Mouse (Mus musculus) limb, embryonic 11.5 days (tissue): Measurements from ENCODE around the gene Arhgef3. TPM values are rescaled to one million over a fixed set of nuclear protein-coding genes. Genes with fewer than 3 reads are reported as not detected.

Source experiments
- ATAC-seq: fragments of 200-750 bp; cut with Nextera tagmentation; 2 replicates; pipeline ENCODE4 v1.8.0; 2017; ENCODE audit warnings: low read depth; ENCODE audit not compliant: insufficient number of reproducible peaks, low FRiP score, low TSS enrichment
- DNase-seq: peaks from one replicate; pipeline ENCODE4 v3.0.0-alpha.2; 2015; ENCODE audit warnings: low spot score
- H3K27ac ChIP-seq: fragments of 300-500 bp; sonication (generic); replicated peaks from 2 replicates; pipeline ENCODE4 v1.5.1; 2014; ENCODE audit warnings: low read depth, mild to moderate bottlenecking, low read length
- H3K27me3 ChIP-seq: fragments of 300-500 bp; sonication (generic); 2 replicates; pipeline ENCODE4 v1.6.1; 2014; ENCODE audit warnings: mild to moderate bottlenecking, low read length, mixed read lengths; ENCODE audit not compliant: control insufficient read depth, insufficient read depth
- H3K36me3 ChIP-seq: fragments of 300-500 bp; sonication (generic); 2 replicates; pipeline ENCODE4 v1.6.1; 2014; ENCODE audit warnings: mild to moderate bottlenecking, low read length, moderate library complexity, mixed read lengths; ENCODE audit not compliant: control insufficient read depth, insufficient read depth
- H3K4me1 ChIP-seq: fragments of 300-500 bp; sonication (generic); 2 replicates; pipeline ENCODE4 v1.6.1; 2014; ENCODE audit warnings: low read length, mixed read lengths; ENCODE audit not compliant: control insufficient read depth, insufficient read depth
- H3K4me2 ChIP-seq: fragments of 300-500 bp; sonication (generic); 2 replicates; pipeline ENCODE4 v1.6.1; 2014; ENCODE audit warnings: low read depth, mild to moderate bottlenecking, moderate library complexity; ENCODE audit not compliant: severe bottlenecking
- H3K4me3 ChIP-seq: fragments of 300-500 bp; sonication (generic); 2 replicates; pipeline ENCODE4 v1.5.1; 2014; ENCODE audit warnings: low read depth, low read length
- H3K9ac ChIP-seq: fragments of 300-500 bp; sonication (generic); 2 replicates; pipeline ENCODE4 v1.6.1; 2014; ENCODE audit warnings: mild to moderate bottlenecking, low read length
- H3K9me3 ChIP-seq: fragments of 300-500 bp; sonication (generic); 2 replicates; pipeline ENCODE4 v1.6.1; 2016; ENCODE audit warnings: low read length; ENCODE audit not compliant: control insufficient read depth
- whole genome bisulfite sequencing: fragments of 180-500 bp; shearing (Covaris S2); extraction: QIAGEN DNeasy Blood & Tissue Kit; methylation state at CpG from one replicate; pipeline ENCODE4 v1.1.7; 2014; 5-methylcytosine and 5-hydroxymethylcytosine counted together
- polyA plus RNA-seq: library from polyadenylated mRNA; unstranded; fragments of >200 nt; fragmentation: Nextera tagmentation; extraction: Ambion mirVana; gene quantifications from 2 replicates; pipeline ENCODE4 v1.2.1, GENCODE M21; 2014

The Arhgef3 gene
- polyA plus RNA-seq, 1 experiment from 2014 or later, result 17.8 TPM

DNA sequence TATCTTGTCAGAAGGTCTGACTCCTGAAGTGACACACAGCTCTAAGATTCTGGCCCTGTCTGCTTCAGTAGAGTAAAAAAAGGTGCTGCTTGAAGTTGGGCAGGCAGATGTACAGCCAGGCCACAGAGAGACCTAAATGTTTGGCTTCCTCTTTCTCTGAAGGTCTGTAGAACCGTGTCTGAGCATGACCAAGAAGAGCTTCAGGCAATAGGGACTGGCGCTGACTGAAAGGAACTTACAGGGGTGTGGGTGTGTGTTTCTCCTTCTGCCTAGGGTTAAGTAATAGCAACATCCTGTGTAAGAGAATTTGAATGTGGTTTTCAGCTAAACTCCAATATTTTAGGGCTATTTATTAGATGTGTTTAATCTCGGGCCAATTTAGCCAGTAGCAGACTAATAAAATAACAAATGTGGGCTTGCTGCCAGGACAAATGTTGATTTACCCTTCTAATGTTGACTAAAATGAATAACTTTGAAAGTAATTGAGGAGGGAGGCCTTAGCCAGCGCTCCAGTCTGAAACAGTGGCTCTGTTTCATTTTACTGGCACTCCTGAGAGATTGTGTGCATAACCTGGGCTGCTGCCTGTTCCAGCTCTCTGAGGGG, 236.9 kb downstream of the Arhgef3 start:
- Histone ChIP-seq H3K36me3 (no peaks in the 10 kb centered on the region), H3K4me1 (peaks cover 18% of the 10 kb centered on the region; the same call in 1 of the 2 replicates), H3K9ac (no peak overlapping the region), H3K9me3 (no peaks in the 10 kb centered on the region), H3K4me3 (no peak overlapping the region), H3K27ac (peak overlapping the region; percentile 84), H3K4me2 (no peak overlapping the region; the same call in 1 of the 2 replicates), H3K27me3 (no peaks in the 10 kb centered on the region)
- DNase-seq (peak; percentile 31), ATAC-seq (peak; percentile 84)
- WGBS, result 45% methylated on average over 4 of the region's 4 CpGs

DNA sequence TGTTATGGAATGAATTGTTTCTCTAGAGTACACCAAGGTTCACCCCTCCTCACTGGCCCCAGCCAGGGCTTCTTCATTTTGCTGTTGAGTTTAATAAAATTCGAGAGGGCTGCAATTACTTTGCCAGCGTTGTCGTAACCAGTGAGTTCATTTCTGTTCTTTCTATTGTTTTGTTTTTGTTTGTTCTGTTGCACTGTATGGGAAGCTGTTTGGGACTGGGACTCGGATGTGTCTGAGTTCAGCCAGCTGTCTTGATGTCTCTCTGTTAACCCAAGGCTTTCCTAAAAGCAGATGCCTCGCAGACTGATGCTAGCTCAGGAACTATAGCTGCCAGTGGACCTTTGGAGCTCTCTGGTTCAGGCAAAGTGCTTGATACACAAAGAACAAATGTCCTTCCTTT, 237.8 kb downstream of the Arhgef3 start:
- Histone ChIP-seq H3K4me3 (no peak overlapping the region), H3K9me3 (no peaks in the 10 kb centered on the region), H3K4me1 (peaks cover 20% of the 10 kb centered on the region; the same call in 1 of the 2 replicates), H3K27ac (peak overlapping the region; percentile 82), H3K4me2 (no peak overlapping the region), H3K9ac (no peak overlapping the region), H3K36me3 (no peaks in the 10 kb centered on the region), H3K27me3 (no peaks in the 10 kb centered on the region)
- 69% methylated on average over 5 of the region's 5 CpGs for WGBS
- DNase-seq, result no peak
- no peak for ATAC-seq

DNA sequence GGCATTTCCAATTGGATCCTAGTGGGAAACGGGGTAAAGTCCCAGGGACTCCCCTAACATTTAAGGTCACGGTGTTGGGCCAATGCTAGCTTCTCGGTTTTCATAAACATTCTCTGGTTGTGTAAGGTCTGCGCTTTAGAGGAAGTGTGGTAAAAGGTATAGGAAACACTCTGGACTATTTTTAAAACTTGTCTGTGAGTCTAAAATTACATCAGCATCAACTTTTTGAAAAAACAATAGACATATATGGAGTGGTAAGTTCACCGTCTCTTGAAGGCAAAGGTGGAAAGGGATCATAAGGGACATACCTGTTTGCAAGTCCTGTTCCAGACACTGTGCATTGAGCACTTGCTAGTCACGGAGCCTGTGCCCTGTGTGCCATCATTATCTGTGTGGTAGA, 240.5 kb downstream of the Arhgef3 start:
- no peak overlapping the region for H3K4me3 ChIP-seq
- no peak overlapping the region for H3K27ac ChIP-seq
- ATAC-seq, result no peak
- no peak for DNase-seq
- whole genome bisulfite sequencing, result 81% methylated on average over 6 of the region's 6 CpGs
- no peaks in the 10 kb centered on the region for H3K36me3 ChIP-seq
- H3K9me3 ChIP-seq, result no peaks in the 10 kb centered on the region
- H3K27me3 ChIP-seq, result no peaks in the 10 kb centered on the region
- peaks cover 20% of the 10 kb centered on the region; the same call in 1 of the 2 replicates for H3K4me1 ChIP-seq
- no peak overlapping the region for H3K4me2 ChIP-seq
- H3K9ac ChIP-seq, result no peak overlapping the region

DNA sequence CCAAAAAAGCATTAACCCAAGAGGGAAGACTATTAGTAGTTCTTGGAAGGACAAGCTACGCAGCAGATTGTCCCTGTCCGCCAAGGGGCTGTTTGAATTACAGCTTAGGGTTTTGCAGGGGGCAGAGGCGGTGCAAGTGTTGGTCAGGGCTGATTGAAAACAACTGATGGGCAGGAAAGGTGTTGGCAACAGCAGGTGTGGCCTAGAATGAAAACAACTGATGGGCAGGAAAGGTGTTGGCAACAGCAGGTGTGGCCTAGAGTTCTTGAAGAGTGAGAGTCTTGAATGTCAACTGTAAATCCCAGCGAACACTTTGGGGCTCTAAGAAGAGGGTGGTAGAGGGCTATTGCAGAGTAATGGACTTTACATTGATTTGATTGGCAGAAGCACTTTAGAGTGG, 241.2 kb downstream of the Arhgef3 start:
- DNase-seq, result no peak
- no peak overlapping the region for H3K4me2 ChIP-seq
- no peaks in the 10 kb centered on the region for H3K27me3 ChIP-seq
- ATAC-seq, result no peak
- no peaks in the 10 kb centered on the region for H3K9me3 ChIP-seq
- H3K4me1 ChIP-seq, result peaks cover 20% of the 10 kb centered on the region
- H3K9ac ChIP-seq, result no peak overlapping the region
- WGBS, result 76% methylated on average over 4 of the region's 4 CpGs
- no peaks in the 10 kb centered on the region for H3K36me3 ChIP-seq
- no peak overlapping the region for H3K27ac ChIP-seq
- H3K4me3 ChIP-seq, result no peak overlapping the region

DNA sequence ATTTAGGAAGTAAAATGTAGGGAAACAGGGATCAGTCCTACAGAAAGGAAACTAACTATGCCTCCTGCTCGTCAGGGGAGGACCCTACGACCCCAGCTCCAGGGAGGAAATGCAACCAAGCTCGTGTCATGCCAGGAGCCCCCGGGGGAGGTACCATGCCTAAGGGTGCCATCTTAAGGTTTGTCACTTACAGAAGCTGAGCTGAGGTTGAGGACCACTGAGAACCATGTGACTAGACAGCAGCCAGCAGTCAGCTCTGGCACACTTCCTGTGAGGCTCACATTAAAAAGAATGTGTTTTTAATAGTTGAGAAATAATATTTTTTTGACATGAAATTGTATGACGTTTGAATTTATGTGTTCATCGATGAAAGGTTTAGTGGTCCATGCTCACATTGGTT, 242.4 kb downstream of the Arhgef3 start:
- 66% methylated on average over 6 of the region's 6 CpGs for WGBS
- DNase-seq, result no peak
- Histone ChIP-seq H3K4me1 (peaks cover 16% of the 10 kb centered on the region), H3K9me3 (no peaks in the 10 kb centered on the region), H3K4me3 (no peak overlapping the region), H3K9ac (no peak overlapping the region), H3K27ac (no peak overlapping the region), H3K27me3 (no peaks in the 10 kb centered on the region), H3K4me2 (no peak overlapping the region), H3K36me3 (no peaks in the 10 kb centered on the region)
- ATAC-seq, result no peak

DNA sequence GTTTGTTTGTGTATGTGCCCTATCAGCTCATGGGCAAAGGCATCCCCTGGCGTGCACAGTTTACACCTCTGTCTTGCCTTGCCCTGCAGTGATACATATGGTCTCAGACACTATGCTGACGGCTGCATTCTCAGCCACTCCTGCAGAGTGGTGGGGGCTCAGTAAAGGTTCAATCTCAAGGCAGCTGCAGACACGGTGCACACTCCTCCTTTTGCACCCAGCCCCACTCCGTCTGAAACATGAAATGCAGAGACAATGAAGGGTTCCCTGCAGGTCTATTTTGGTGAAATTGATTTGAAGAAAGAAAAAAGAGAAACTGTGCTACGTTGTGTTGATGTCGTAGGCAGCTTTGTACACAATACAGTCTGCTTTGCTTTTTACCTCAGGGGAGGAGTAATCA, 243.5 kb downstream of the Arhgef3 start:
- no peaks in the 10 kb centered on the region for H3K9me3 ChIP-seq
- 68% methylated on average over 6 of the region's 6 CpGs for WGBS

DNA sequence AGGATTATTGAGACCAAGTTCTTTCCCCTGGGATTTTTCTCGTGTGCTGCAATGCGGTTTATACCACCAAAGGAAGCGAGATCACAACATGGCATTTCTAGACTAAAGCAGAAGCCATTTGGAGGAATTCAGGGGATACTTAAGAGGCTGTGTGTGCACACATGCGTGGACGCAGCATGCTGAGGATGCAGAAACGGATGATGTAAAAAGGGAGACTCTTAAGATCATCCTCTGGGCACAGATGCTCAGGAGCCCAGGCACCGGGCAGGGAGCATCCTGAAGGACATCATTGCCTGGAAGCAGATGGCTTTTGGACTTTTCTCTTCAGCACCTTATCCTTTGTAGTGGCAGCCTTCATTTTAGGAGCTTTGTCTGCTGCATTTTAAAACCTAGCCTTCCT, 246.2 kb downstream of the Arhgef3 start:
- Histone ChIP-seq H3K4me1 (peaks cover 15% of the 10 kb centered on the region), H3K36me3 (no peaks in the 10 kb centered on the region), H3K9ac (no peak overlapping the region), H3K9me3 (no peaks in the 10 kb centered on the region), H3K27me3 (no peaks in the 10 kb centered on the region), H3K27ac (no peak overlapping the region), H3K4me3 (no peak overlapping the region), H3K4me2 (no peak overlapping the region)
- 76% methylated on average over 7 of the region's 7 CpGs for WGBS
- DNase-seq, result no peak
- ATAC-seq, result no peak

More for the DNA sequence above, 243.5 kb downstream of the Arhgef3 start:
- H3K4me3 ChIP-seq, result no peak overlapping the region
- peaks cover 11% of the 10 kb centered on the region for H3K4me1 ChIP-seq
- no peak overlapping the region for H3K4me2 ChIP-seq
- H3K9ac ChIP-seq, result no peak overlapping the region
- ATAC-seq (no peak), DNase-seq (no peak)
- H3K27ac ChIP-seq, result no peak overlapping the region
- no peaks in the 10 kb centered on the region for H3K27me3 ChIP-seq
- no peaks in the 10 kb centered on the region for H3K36me3 ChIP-seq

DNA sequence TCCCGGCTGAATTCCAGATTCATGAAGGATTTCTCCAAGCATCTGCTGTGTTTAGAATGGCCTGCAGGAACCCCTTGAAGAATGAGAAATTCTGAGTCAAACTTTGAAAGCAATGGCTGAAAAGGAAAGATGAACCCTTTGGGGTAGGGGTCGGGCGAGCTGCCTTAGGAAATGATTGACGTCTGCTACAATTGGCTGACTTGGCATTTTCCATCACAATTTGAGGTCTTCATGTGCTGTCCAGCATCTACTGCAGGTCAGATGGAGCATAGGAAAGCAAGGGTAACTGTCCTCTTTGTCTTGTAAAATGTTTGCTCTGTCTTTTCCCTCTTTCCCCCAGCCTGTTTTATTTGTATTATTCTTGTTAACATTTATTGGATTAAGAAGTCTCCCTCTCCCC, 246.8 kb downstream of the Arhgef3 start:
- no peak overlapping the region for H3K9ac ChIP-seq
- H3K27ac ChIP-seq, result no peak overlapping the region
- H3K9me3 ChIP-seq, result no peaks in the 10 kb centered on the region
- no peaks in the 10 kb centered on the region for H3K36me3 ChIP-seq
- DNase-seq (no peak), ATAC-seq (no peak)
- H3K4me3 ChIP-seq, result no peak overlapping the region
- no peak overlapping the region for H3K4me2 ChIP-seq
- no peaks in the 10 kb centered on the region for H3K27me3 ChIP-seq
- WGBS, result 79% methylated on average over 4 of the region's 4 CpGs
- H3K4me1 ChIP-seq, result peaks cover 15% of the 10 kb centered on the region
